In genomic region chr13:24603591-24604009, GRCm38 (mm10) we compare ENCODE assay signal across 7 mouse cellular contexts. TPM values are rescaled to one million over a fixed set of nuclear protein-coding genes. Genes with fewer than 3 reads are reported as not detected.
A peak's percentile ranks its signal among the peaks of the same experiment; 100 is the strongest.
DNase-seq lines count a peak whose midpoint lies in the region; ATAC-seq and TF ChIP-seq lines count a peak whose summit lies in the region.

No protein-coding gene starts in this region.

- peaks cover 3% of the 10 kb centered on the region for H3K27me3 ChIP-seq in forebrain, embryonic 12.5 days
- H3K27me3 ChIP-seq in hindbrain, embryonic 13.5 days = no peaks in the 10 kb centered on the region
- H3K27me3 ChIP-seq in liver, embryonic 14.5 days (ENCODE audit: control insufficient read depth, insufficient read depth, low read length) = no peaks in the 10 kb centered on the region
- H3K27me3 ChIP-seq in splenic B cell, adult 2 months (ENCODE audit: control insufficient read depth, insufficient read depth, low read length, poor library complexity, severe bottlenecking) = no peaks in the 10 kb centered on the region

- peak overlapping the region; percentile 17 for H3K4me2 ChIP-seq in forebrain, embryonic 12.5 days
- peak overlapping the region; percentile 17; the same call in 1 of the 2 replicates for H3K4me2 ChIP-seq in hindbrain, embryonic 13.5 days
- peak overlapping the region; percentile 17 for H3K4me2 ChIP-seq in liver, embryonic 14.5 days (ENCODE audit: low read depth)

- 25% methylated on average over 11 of the region's 11 CpGs for WGBS in forebrain, embryonic 12.5 days
- WGBS in hindbrain, embryonic 13.5 days = 20% methylated on average over 11 of the region's 11 CpGs
- WGBS in liver, embryonic 14.5 days (ENCODE audit: insufficient replicate concordance) = 25% methylated on average over 11 of the region's 11 CpGs

- ATAC-seq in forebrain, embryonic 12.5 days (ENCODE audit: low FRiP score) = no peak
- ATAC-seq in hindbrain, embryonic 13.5 days (ENCODE audit: low FRiP score) = no peak
- ATAC-seq in liver, embryonic 14.5 days (ENCODE audit: insufficient read depth) = no peak

- no peak for TF ChIP-seq EP300 in liver, embryonic 14.5 days (IDR thresholded peaks at IDR 0.05; ENCODE audit: low read depth)

- H3K36me3 ChIP-seq in forebrain, embryonic 12.5 days (replicated peaks) = no peaks in the 10 kb centered on the region
- no peaks in the 10 kb centered on the region for H3K36me3 ChIP-seq in hindbrain, embryonic 13.5 days
- no peaks in the 10 kb centered on the region for H3K36me3 ChIP-seq in liver, embryonic 14.5 days (replicated peaks; ENCODE audit: control insufficient read depth, insufficient read depth, low read depth)
- H3K36me3 ChIP-seq in splenic B cell, adult 2 months (ENCODE audit: control insufficient read depth, insufficient read depth, low read length, poor library complexity, severe bottlenecking) = no peaks in the 10 kb centered on the region; the same call in none of the 2 replicates

- peaks cover 29% of the 10 kb centered on the region for H3K4me1 ChIP-seq in forebrain, embryonic 12.5 days
- H3K4me1 ChIP-seq in hindbrain, embryonic 13.5 days (replicated peaks) = peaks cover 27% of the 10 kb centered on the region
- H3K4me1 ChIP-seq in liver, embryonic 14.5 days (replicated peaks; ENCODE audit: control insufficient read depth in 2 of 2, insufficient read depth in 2 of 2, low read length in 1 of 2) = peaks cover 3 to 27% of the 10 kb centered on the region in 2 experiments; a peak in 3 of 4 replicates

- no peak for TF ChIP-seq CTCF in liver, embryonic 14.5 days (IDR thresholded peaks at IDR 0.05; ENCODE audit: low read depth)

- H3K9ac ChIP-seq in forebrain, embryonic 12.5 days = no peak overlapping the region
- 0 out of 2 replicates have a peak overlapping the region, but pooled peaks have one; percentile 19 for H3K9ac ChIP-seq in hindbrain, embryonic 13.5 days
- no peak overlapping the region for H3K9ac ChIP-seq in liver, embryonic 14.5 days (replicated peaks)

- H3K9me3 ChIP-seq in forebrain, embryonic 12.5 days = no peaks in the 10 kb centered on the region
- H3K9me3 ChIP-seq in hindbrain, embryonic 13.5 days = no peaks in the 10 kb centered on the region
- no peaks in the 10 kb centered on the region for H3K9me3 ChIP-seq in liver, embryonic 14.5 days (ENCODE audit: control insufficient read depth, low read length)

- no peak overlapping the region for H3K4me3 ChIP-seq in forebrain, embryonic 12.5 days (replicated peaks)
- H3K4me3 ChIP-seq in hindbrain, embryonic 13.5 days = no peak overlapping the region
- H3K4me3 ChIP-seq in liver, embryonic 14.5 days (ENCODE audit: insufficient read depth in 1 of 2, low read depth in 2 of 2, low read length in 2 of 2) = no peak overlapping the region

- peak; percentile 53 for DNase-seq in right cerebral cortex, adult 18-20 months
- DNase-seq in right cerebral cortex, postnatal 14 days = no peak
- DNase-seq in liver, embryonic 14.5 days (ENCODE audit: low read depth in 3 of 3, low spot score in 3 of 3) = no peak
- DNase-seq in splenic B cell, adult 2 months (ENCODE audit: low read depth, low spot score) = peak; percentile 43
- DNase-seq in gastrocnemius, postnatal 14 days = no peak

- intact Hi-C loops in gastrocnemius, postnatal 14 days (cut with DNase I; ENCODE audit: low total_unique reads) = no loop called here

- peak overlapping the region; percentile 31; the same call in 1 of the 2 replicates for H3K27ac ChIP-seq in forebrain, embryonic 12.5 days
- no peak overlapping the region for H3K27ac ChIP-seq in hindbrain, embryonic 13.5 days
- H3K27ac ChIP-seq in liver, embryonic 14.5 days = no peak overlapping the region

RNA-seq across cellular contexts. Expression of gene Ripor2, which starts 21.6 kb away (rescaled TPM):
- polyA plus RNA-seq in forebrain, embryonic 12.5 days (2016; fragmentation: Nextera tagmentation; extraction: Ambion mirVana) = 16.6 and 17.8 TPM in 2 replicates
- 22.2 and 24.1 TPM in 2 replicates for polyA plus RNA-seq in hindbrain, embryonic 13.5 days (2015; fragmentation: Nextera tagmentation; extraction: Ambion mirVana)
- polyA plus RNA-seq in liver, embryonic 14.5 days (2012; rRNA removed) = 1.6 and 2.1 TPM in 2 replicates
- 2.1 and 2.3 TPM in 2 replicates for polyA plus RNA-seq in liver, embryonic 14.5 days (2014; fragmentation: Nextera tagmentation; extraction: Ambion mirVana)
- total RNA-seq in gastrocnemius, postnatal 14 days (2021) = 1 to 10 TPM; 5.3 to 8.4 TPM

Comparison
In these comparisons a context has a peak if more than half of its experiments do, and no peak if none do; other contexts are left out.
1. DNase-seq: peak in right cerebral cortex, adult 18-20 months (single experiment) and splenic B cell, adult 2 months (single experiment); none in right cerebral cortex, postnatal 14 days (single experiment), liver, embryonic 14.5 days (0 of 3) and gastrocnemius, postnatal 14 days (single experiment).
2. Peak in every context shown above with its lines, with median percentiles within 50 percentile points of each other: H3K4me2 ChIP-seq.